Mouse (Mus musculus) CH12F3 (cell line): Measurements from ENCODE around the gene Scn4a.

Experiments
- in situ Hi-C: fragments of 300-500 bp; cut with MboI; formaldehyde crosslinking; loops from 2 replicates; pipeline ENCODE4 v1.14.3; 2020; ENCODE audit warnings: low sequenced_read_pairs

Scn4a gene

DNA sequence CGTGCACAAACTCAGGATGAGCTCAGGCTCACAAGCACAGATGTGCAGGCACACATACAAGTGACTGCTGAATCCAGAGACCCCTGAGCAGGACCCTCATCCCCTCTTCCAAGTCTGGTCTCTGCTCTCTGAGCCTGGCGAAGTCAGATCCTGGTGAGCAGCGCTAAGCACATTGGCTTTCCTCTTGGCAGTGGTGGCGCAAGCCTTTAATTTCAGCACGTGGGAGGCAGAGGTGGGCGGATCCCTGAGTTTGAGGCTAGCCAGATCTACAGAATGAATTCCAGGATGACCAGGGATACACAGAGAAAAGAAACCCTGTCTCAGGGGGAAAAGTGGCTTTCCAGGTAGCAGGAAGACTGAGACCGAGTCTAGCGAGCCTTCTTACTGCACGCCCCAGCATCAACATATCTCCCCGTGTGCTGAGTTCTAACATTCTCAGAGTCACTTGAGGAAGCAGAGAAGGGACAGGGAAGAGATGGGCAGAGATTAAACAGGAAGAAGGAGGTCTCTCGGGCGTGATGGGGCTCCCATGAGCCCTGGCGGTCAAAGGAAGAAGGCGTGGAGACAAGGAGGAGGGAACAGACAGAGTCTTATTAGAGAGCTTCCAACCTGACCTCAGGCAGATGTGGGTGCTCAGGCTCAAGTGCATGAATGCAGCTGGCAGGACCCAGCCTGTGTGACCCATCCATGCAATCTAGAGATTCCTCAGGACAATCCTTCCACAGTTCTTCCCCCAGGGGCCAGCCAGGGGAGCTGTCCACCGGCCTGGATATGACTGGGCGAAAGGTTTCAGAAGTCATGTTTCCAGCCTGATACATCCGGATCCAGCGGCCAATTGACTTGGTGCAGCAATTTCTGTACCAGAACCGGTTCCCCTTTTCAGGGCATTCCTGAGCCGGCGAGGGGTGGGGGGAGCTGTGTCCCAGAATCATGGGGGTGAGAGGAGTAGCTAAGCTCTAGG is 34.4 kb downstream of the Scn4a start:
- in situ Hi-C loops = no loop called here

GRCm38 (mm10) chr11:106317801-106318200 is 35.3 kb downstream of the Scn4a start:
- in situ Hi-C loops = no loop called here

DNA sequence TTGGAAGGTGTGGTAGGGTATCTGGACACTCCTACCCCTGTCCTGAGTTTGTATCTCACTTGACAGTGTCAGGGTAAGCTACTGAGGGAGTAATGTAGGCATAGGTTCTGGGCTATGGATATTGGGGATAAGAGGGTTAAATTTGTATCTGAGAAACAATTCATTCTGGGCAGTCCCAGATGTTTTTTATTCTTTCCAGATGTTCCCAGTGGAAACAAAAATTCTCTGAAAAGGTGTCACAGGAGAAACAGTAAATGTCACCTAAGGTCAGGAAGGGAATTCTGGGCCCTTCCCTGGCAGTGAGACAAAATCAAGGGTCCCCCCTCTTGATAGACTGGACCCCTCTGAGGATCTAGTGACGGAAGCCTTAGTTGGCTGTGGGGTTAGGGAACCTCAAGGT is 36.7 kb downstream of the Scn4a start:
- in situ Hi-C loops = no loop called here

- in situ Hi-C loops = no loop called here
Observed at GRCm38 (mm10) chr11:106314333-106314812, 38.7 kb downstream of the Scn4a start, which contains the start of gene Cd79b. Gene Cd79b (minus strand): TSS chr11:106314762.

DNA sequence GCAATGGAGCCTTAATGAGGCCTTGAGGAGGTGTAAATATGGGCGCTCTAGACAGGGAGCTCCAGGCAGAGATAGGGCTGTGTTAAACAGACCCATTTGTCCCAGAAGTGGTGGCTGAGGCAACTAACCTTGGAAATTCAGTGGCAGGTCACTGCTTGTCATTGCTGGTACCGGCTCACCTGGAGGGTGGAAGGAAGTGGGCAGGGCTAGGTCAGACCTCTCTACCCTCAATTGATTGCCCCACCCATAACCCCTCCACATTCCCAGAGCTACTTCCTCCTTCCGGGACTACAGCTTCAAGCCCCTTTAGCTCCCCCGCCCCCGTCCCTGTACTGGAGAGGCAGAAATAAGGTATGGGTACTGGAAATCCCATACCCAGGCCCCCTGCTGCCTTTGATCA is 39.6 kb downstream of the Scn4a start:
- in situ Hi-C loops = no loop called here

- in situ Hi-C loops = no loop called here
Observed at GRCm38 (mm10) chr11:106310123-106310522, 43.0 kb downstream of the Scn4a start.

- in situ Hi-C loops = no loop called here
Observed at GRCm38 (mm10) chr11:106308162-106308561, 44.9 kb downstream of the Scn4a start.

GRCm38 (mm10) chr11:106307432-106307831 is 45.7 kb downstream of the Scn4a start:
- in situ Hi-C loops = no loop called here

GRCm38 (mm10) chr11:106306758-106307157 is 46.3 kb downstream of the Scn4a start:
- in situ Hi-C loops = no loop called here

- in situ Hi-C loops = no loop called here
Observed at GRCm38 (mm10) chr11:106306065-106306385, 47.1 kb downstream of the Scn4a start.

GRCm38 (mm10) chr11:106305348-106306064 is 47.6 kb downstream of the Scn4a start:
- in situ Hi-C loops = no loop called here

DNA sequence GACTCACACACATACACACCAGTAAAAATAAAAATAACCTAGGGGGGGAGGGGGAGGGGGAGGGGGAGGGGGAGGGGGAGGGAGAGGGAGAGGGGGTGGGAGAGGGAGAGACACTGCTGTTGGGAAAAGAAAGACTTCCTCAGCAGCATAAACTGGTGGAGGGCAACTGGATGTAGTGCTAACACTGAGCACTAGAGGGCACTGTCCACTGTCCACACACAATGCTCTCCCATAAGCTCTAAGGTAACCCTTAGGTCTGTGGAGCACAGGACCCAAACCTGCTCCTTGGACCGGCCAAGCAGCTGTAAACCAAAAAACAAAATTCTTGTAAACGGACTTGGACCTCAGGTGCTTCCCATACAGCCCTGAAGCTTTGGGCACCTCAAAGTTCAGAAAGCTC is 50.5 kb downstream of the Scn4a start:
- in situ Hi-C loops = no loop called here

GRCm38 (mm10) chr11:106301765-106302164 is 51.3 kb downstream of the Scn4a start, which contains the start of gene Gh:
Gene Gh (minus strand): TSS chr11:106301865.
- in situ Hi-C loops = no loop called here

GRCm38 (mm10) chr11:106291861-106292260 is 61.2 kb downstream of the Scn4a start:
- in situ Hi-C loops = no loop called here

GRCm38 (mm10) chr11:106290376-106290775 is 62.7 kb downstream of the Scn4a start:
- in situ Hi-C loops = no loop called here

DNA sequence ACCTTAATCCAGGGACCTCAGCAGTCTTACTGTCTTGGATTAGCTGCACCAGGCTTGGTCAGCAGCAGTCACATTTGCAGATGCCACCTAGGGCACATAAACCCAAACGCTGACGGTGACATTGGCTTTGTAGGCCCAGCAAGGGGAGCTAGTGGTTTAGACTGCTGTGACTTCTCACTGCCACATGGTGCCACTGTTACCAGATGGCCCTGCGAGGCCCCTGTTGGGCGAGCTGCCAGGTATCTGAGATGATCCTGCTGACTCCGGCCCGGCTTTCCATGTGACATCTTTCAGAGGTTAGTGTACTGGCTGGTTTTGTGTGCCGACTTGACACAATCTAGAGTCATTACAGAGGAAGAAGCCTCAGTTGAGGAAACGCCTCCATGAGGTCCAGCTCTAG is 63.7 kb downstream of the Scn4a start:
- in situ Hi-C loops = no loop called here

DNA sequence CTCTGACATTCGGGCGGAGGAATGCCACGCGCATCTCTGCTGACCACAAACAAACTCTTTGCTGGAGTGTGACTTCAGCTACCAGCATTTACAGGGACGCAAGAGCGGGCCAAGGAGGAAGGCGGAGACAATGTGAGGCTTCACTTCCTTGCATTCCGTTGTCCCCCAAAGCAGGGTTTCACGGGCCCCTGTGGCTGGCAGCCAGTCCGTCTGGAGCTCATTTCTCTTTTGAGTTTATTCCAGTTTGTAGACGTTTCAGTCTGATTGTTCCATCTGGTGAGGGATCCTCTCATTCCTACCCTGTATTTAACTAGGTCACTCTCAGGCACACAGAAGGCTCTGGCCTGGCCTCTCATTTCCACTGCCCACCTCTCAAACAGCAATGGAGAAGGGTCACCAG is 66.1 kb downstream of the Scn4a start:
- in situ Hi-C loops = no loop called here

- in situ Hi-C loops = no loop called here
Observed at GRCm38 (mm10) chr11:106286206-106286605, 66.9 kb downstream of the Scn4a start.

GRCm38 (mm10) chr11:106284126-106284525 is 69.0 kb downstream of the Scn4a start:
- in situ Hi-C loops = no loop called here

- in situ Hi-C loops = no loop called here
Observed at GRCm38 (mm10) chr11:106283371-106283770, 69.7 kb downstream of the Scn4a start.

DNA sequence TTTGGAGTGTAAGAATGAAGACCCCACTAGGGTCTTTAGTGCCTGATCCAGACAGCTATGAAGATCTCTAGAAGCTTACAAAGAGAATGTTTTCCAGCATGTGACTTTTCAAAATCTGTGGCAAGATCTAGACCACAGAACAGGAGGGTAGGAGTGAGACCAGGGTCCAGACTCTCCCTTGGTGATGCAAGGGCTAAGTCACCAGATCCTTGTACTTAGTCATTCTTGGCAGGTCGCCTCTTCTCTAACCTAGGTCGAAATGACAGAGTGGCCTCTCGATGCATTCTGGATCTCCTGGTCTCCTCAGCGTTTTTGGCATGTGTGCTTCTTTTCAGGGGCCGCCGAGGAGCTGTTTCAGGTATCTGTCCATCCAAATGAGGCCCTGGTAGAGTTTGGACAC is 70.6 kb downstream of the Scn4a start:
- in situ Hi-C loops = no loop called here

DNA sequence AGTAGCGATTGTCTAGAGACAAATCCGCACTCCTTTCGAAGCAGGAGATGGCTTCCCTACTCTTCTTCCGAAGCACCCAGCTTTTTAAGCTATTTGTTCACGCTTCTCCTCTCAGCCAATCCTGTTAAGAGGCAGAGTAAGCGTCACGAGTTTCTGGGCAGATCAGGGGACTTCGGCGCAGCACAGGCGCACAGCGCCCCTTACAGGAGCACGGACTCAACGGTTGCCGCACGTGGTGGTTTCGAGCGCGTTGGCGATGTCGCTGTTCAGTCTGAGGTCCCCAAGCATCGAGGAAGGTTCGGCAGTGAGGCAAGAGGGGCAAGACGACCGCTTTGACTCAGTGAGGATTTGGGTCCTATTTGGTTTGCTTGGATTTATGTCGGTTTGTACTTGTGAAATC is 76.6 kb downstream of the Scn4a start, which contains the start of gene Tcam1:
Tcam1 (plus strand) TSS at position 219 of the 400 bp plus-strand sequence.
- in situ Hi-C loops = no loop called here
